Mouse (Mus musculus) liver, adult 2 months (tissue): Measurements from ENCODE around the gene Cacna1c. TPM values are rescaled to one million over a fixed set of nuclear protein-coding genes. Genes with fewer than 3 reads are reported as not detected.

Experiments used
- DNase-seq: peaks from one replicate; pipeline ENCODE4 v3.0.0-alpha.2; 2011; ENCODE audit warnings: low read depth, low spot score; ENCODE audit errors: extremely low read depth
- H3K27ac ChIP-seq: fragments of 200-500 bp; replicated peaks from 2 replicates; pipeline ENCODE4 v1.5.1; 2012; ENCODE audit warnings: low read depth, mild to moderate bottlenecking, control low read depth, inconsistent platforms, low read length; ENCODE audit not compliant: insufficient read depth
- H3K27me3 ChIP-seq: fragments of 200-500 bp; 2 replicates; pipeline ENCODE4 v1.6.1; 2012; ENCODE audit warnings: mild to moderate bottlenecking, moderate library complexity, low read length, inconsistent platforms; ENCODE audit not compliant: control insufficient read depth, insufficient read depth
- H3K36me3 ChIP-seq: fragments of 200-500 bp; 2 replicates; pipeline ENCODE4 v1.6.1; 2012; ENCODE audit warnings: low read length, inconsistent platforms; ENCODE audit not compliant: control insufficient read depth, insufficient read depth
- H3K4me1 ChIP-seq: fragments of 200-500 bp; 2 replicates; pipeline ENCODE4 v1.6.1; 2011; ENCODE audit warnings: low read length; ENCODE audit not compliant: control insufficient read depth, insufficient read depth
- H3K4me3 ChIP-seq: fragments of 200-500 bp; 2 replicates; pipeline ENCODE4 v1.5.1; 2011; ENCODE audit warnings: low read depth, mild to moderate bottlenecking, control low read depth, low read length, moderate library complexity; ENCODE audit not compliant: insufficient read depth
- H3K79me2 ChIP-seq: fragments of 200-500 bp; 2 replicates; pipeline ENCODE4 v1.6.1; 2012; ENCODE audit warnings: inconsistent platforms, mild to moderate bottlenecking, low read length, moderate library complexity; ENCODE audit not compliant: control insufficient read depth, insufficient read depth
- H3K9ac ChIP-seq: fragments of 200-500 bp; 2 replicates; pipeline ENCODE4 v1.6.1; 2012; ENCODE audit warnings: low read depth, mild to moderate bottlenecking, control low read depth, inconsistent platforms, low read length
- CTCF ChIP-seq: fragments of 200-500 bp; IDR thresholded peaks from 2 replicates; pipeline ENCODE4 v1.5.1; 2011; ENCODE audit warnings: low read depth, low read length, control low read depth
- POLR2A ChIP-seq: fragments of 200-500 bp; IDR thresholded peaks from 2 replicates; pipeline ENCODE4 v1.6.1; 2011; ENCODE audit warnings: low read length, control low read depth; ENCODE audit not compliant: insufficient read depth; ENCODE audit errors: extremely low read depth
- WGBS: fragments of 180-500 bp; shearing (Covaris S2); methylation state at CpG from one replicate; pipeline ENCODE4 v1.1.7; 2018; 5-methylcytosine and 5-hydroxymethylcytosine counted together
- polyA plus RNA-seq: library from polyadenylated mRNA; depleted of rRNA; stranded (reverse); fragments of >200 nt; gene quantifications from 2 replicates; pipeline ENCODE4 v1.2.3, GENCODE M21; 2012
- total RNA-seq: library from RNA; depleted of rRNA; stranded (reverse); fragments of >200 nt; gene quantifications from 2 replicates; pipeline ENCODE4 v1.2.3, GENCODE M21; 2014

Cacna1c gene
- total and polyA plus RNA-seq, 2 experiments, result 0.09 to 0.18 TPM

- no peak for TF ChIP-seq CTCF
- TF ChIP-seq POLR2A, result no peak
- Histone ChIP-seq H3K27me3 (no peaks in the 10 kb centered on the region), H3K79me2 (no peaks in the 10 kb centered on the region), H3K36me3 (peaks cover 6% of the 10 kb centered on the region), H3K9ac (no peak overlapping the region), H3K4me3 (no peak overlapping the region), H3K27ac (no peak overlapping the region), H3K4me1 (no peaks in the 10 kb centered on the region)
- no peak for DNase-seq
- 89% methylated on average over 15 of the region's 15 CpGs for WGBS
Measured at GRCm38 (mm10) chr6:119193571-119194154, 2.6 kb downstream of the Cacna1c start.

GRCm38 (mm10) chr6:119191478-119191877 is 4.7 kb downstream of the Cacna1c start:
- no peak overlapping the region for H3K4me3 ChIP-seq
- TF ChIP-seq POLR2A (no peak), CTCF (no peak)
- peaks cover 6% of the 10 kb centered on the region for H3K36me3 ChIP-seq
- H3K79me2 ChIP-seq, result no peaks in the 10 kb centered on the region
- H3K9ac ChIP-seq, result no peak overlapping the region
- H3K27me3 ChIP-seq, result no peaks in the 10 kb centered on the region
- no peak for DNase-seq
- no peak overlapping the region for H3K27ac ChIP-seq
- WGBS, result 96% methylated on average over 4 of the region's 4 CpGs
- no peaks in the 10 kb centered on the region for H3K4me1 ChIP-seq

- Histone ChIP-seq H3K79me2 (no peaks in the 10 kb centered on the region), H3K4me1 (no peaks in the 10 kb centered on the region), H3K9ac (no peak overlapping the region), H3K27me3 (no peaks in the 10 kb centered on the region), H3K36me3 (peaks cover 5% of the 10 kb centered on the region), H3K4me3 (no peak overlapping the region), H3K27ac (no peak overlapping the region)
- WGBS, result 82% methylated on average over 6 of the region's 6 CpGs
- no peak for DNase-seq
- TF ChIP-seq CTCF (no peak), POLR2A (no peak)
Measured at GRCm38 (mm10) chr6:119187631-119188030, 8.6 kb downstream of the Cacna1c start.

- TF ChIP-seq CTCF, result peak; percentile 21; the same call in 1 of the 2 replicates
- TF ChIP-seq POLR2A, result no peak
- no peaks in the 10 kb centered on the region for H3K27me3 ChIP-seq
- no peaks in the 10 kb centered on the region for H3K4me1 ChIP-seq
- DNase-seq, result no peak
- WGBS, result 77% methylated on average over 8 of the region's 8 CpGs
- H3K9ac ChIP-seq, result no peak overlapping the region
- H3K79me2 ChIP-seq, result no peaks in the 10 kb centered on the region
- no peak overlapping the region for H3K4me3 ChIP-seq
- H3K36me3 ChIP-seq, result peaks cover 5% of the 10 kb centered on the region; the same call in 1 of the 2 replicates
- no peak overlapping the region for H3K27ac ChIP-seq
Measured at GRCm38 (mm10) chr6:119186658-119187057, 9.6 kb downstream of the Cacna1c start.

- Histone ChIP-seq H3K9ac (no peak overlapping the region), H3K79me2 (no peaks in the 10 kb centered on the region), H3K27me3 (no peaks in the 10 kb centered on the region), H3K27ac (no peak overlapping the region), H3K4me3 (no peak overlapping the region), H3K4me1 (no peaks in the 10 kb centered on the region), H3K36me3 (peaks cover 3% of the 10 kb centered on the region; the same call in 1 of the 2 replicates)
- TF ChIP-seq CTCF (no peak), POLR2A (no peak)
- no peak for DNase-seq
- 83% methylated on average over 3 of the region's 3 CpGs for WGBS
Measured at GRCm38 (mm10) chr6:119183781-119184180, 12.4 kb downstream of the Cacna1c start.

- Histone ChIP-seq H3K4me1 (no peaks in the 10 kb centered on the region), H3K27me3 (no peaks in the 10 kb centered on the region), H3K27ac (no peak overlapping the region), H3K36me3 (peaks cover 3% of the 10 kb centered on the region; the same call in 1 of the 2 replicates), H3K9ac (no peak overlapping the region), H3K79me2 (no peaks in the 10 kb centered on the region), H3K4me3 (no peak overlapping the region)
- WGBS, result 95% methylated on average over 9 of the region's 9 CpGs
- DNase-seq, result no peak
- TF ChIP-seq CTCF (no peak), POLR2A (no peak)
Measured at GRCm38 (mm10) chr6:119182211-119182610, 14.0 kb downstream of the Cacna1c start.
